Comparison of ENCODE assay signal across 8 mouse cellular contexts in the genomic region with DNA sequence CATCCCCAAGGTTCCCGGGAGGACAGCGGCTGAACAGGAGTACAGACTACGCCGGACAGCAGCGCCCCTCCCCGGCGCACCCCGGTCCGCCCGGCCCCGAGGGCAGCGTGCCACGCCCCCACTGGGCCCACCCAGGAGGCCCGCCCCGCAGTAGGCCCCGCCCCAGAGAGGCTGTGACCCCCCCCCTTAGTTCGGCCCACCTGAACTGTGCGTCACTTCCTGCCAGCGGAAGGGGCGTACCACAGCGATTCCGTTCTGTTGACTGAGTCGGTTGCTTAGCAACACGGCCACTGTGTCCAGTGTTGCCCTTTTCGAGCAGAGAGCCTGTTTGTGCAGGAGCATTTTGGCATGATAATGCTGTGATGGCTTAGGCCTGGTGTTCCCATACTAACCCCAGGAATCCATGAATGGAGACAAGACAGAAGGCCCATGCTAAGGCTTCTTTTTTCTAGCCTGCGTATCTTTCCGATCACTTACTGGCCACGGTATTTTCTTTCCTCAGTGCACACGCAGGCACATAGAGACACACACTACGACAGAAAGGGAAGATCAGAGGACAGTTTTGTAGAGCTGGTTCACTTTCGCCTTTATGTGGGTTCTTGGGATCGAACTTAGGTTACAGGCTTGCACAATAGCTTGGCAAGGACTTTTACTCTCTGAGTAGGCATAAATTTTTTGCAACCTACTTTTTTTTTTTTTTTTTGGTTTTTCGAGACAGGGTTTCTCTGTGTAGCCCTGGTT. TPM values are rescaled to one million over a fixed set of nuclear protein-coding genes. Genes with fewer than 3 reads are reported as not detected.
DNase-seq lines count a peak whose midpoint lies in the region; ATAC-seq lines count a peak whose summit lies in the region.

A gene (minus strand): TSS at position 142 of the 741 bp plus-strand sequence.

- peaks cover 16% of the 10 kb centered on the region for H3K4me1 ChIP-seq in embryonic facial prominence, embryonic 10.5 days
- 0 out of 2 replicates have a peak, but pooled peaks cover 5% of the 10 kb centered on the region for H3K4me1 ChIP-seq in intestine, embryonic 16.5 days (ENCODE audit: control insufficient read depth, insufficient read depth, low read length)

- H3K4me3 ChIP-seq in embryonic facial prominence, embryonic 10.5 days, result peak within 1 kb of the TSS; percentile 65
- H3K4me3 ChIP-seq in intestine, embryonic 16.5 days (ENCODE audit: low read length), result peak within 1 kb of the TSS; percentile 65

- peak; percentile 94 for ATAC-seq in intestine, embryonic 16.5 days

- H3K9ac ChIP-seq in intestine, embryonic 16.5 days (ENCODE audit: low read depth, low read length), result peak within 1 kb of the TSS; percentile 87

- intact Hi-C loops in left cerebral cortex, postnatal 25 days (cut with DNase I), result loop anchor here (1.0 to 5.0 kb wide), 3 partner anchors 8 to 107 kb away; a partner anchor contains a TSS

- no peaks in the 10 kb centered on the region for H3K27me3 ChIP-seq in embryonic facial prominence, embryonic 10.5 days (replicated peaks; ENCODE audit: low read depth, poor library complexity, severe bottlenecking)
- H3K27me3 ChIP-seq in intestine, embryonic 16.5 days (replicated peaks; ENCODE audit: control insufficient read depth, insufficient read depth, low read length), result no peaks in the 10 kb centered on the region

- H3K36me3 ChIP-seq in embryonic facial prominence, embryonic 10.5 days (replicated peaks), result no peaks in the 10 kb centered on the region
- H3K36me3 ChIP-seq in intestine, embryonic 16.5 days (ENCODE audit: control insufficient read depth, insufficient read depth, low read length), result no peaks in the 10 kb centered on the region

- WGBS in embryonic facial prominence, embryonic 10.5 days, result 8% methylated on average over 33 of the region's 33 CpGs
- 6% methylated on average over 33 of the region's 33 CpGs for WGBS in intestine, embryonic 16.5 days

- DNase-seq in adrenal gland, postnatal 14 days, result peak; percentile 98
- DNase-seq in embryonic facial prominence, embryonic 10.5 days (ENCODE audit: low spot score), result peak; percentile 98
- no peak for DNase-seq in gonadal fat pad, adult 2 months (ENCODE audit: low read depth)
- DNase-seq in left cerebral cortex, postnatal 25 days (ENCODE audit: low spot score in 2 of 2), result peak; percentile 93 to 96
- DNase-seq in mesoderm, embryonic 11.5 days (ENCODE audit: low read depth, low spot score), result peak; percentile 97
- DNase-seq in right cerebral cortex, postnatal 25 days, result peak; percentile 90
- DNase-seq in urinary bladder, postnatal 4 days (ENCODE audit: low spot score in 2 of 2), result peak; percentile 92 to 97

- H3K4me2 ChIP-seq in intestine, embryonic 16.5 days (ENCODE audit: low read depth, low read length), result peak within 1 kb of the TSS; percentile 71

- peak within 1 kb of the TSS; percentile 76 for H3K27ac ChIP-seq in embryonic facial prominence, embryonic 10.5 days (replicated peaks)
- H3K27ac ChIP-seq in intestine, embryonic 16.5 days (ENCODE audit: low read length), result peak within 1 kb of the TSS; percentile 90

- no peaks in the 10 kb centered on the region for H3K9me3 ChIP-seq in embryonic facial prominence, embryonic 10.5 days
- no peaks in the 10 kb centered on the region for H3K9me3 ChIP-seq in intestine, embryonic 16.5 days (ENCODE audit: control insufficient read depth, low read length)

RNA-seq across cellular contexts. Expression of the gene that starts here (rescaled TPM):
- total RNA-seq in adrenal gland, postnatal 14 days (2021), result 97.7 and 98.1 TPM in 2 replicates
- 26.8 and 27.6 TPM in 2 replicates for polyA plus RNA-seq in embryonic facial prominence, embryonic 10.5 days (2016; fragmentation: Nextera tagmentation; extraction: Ambion mirVana)
- 67.7 and 87.0 TPM in 2 replicates for polyA plus RNA-seq in gonadal fat pad, adult 2 months (2012; rRNA removed)
- 123 and 129 TPM in 2 replicates for polyA plus RNA-seq in intestine, embryonic 16.5 days (2015; fragmentation: Nextera tagmentation; extraction: Ambion mirVana)
- 10 to 100 TPM; 13.9 to 14.2 TPM for total RNA-seq in left cerebral cortex, postnatal 25 days (2021)
